Mouse (Mus musculus) left cerebral cortex, adult 2 months (tissue): ENCODE data around the gene Ptpn11. TPM values are rescaled to one million over a fixed set of nuclear protein-coding genes. Genes with fewer than 3 reads are reported as not detected.
A peak's percentile ranks its signal among the peaks of the same experiment; 100 is the strongest.

Source experiments
- DNase-seq, 2 experiments: peaks; one replicate each; pipeline ENCODE4 v3.0.0; 2021 to 2022; ENCODE audit warnings: low spot score in 2 of 2, mixed read lengths in 1 of 2; ENCODE audit errors: extremely low spot score in 1 of 2
- H3K27ac ChIP-seq: fragments of 200-600 bp; 2 replicates; pipeline ENCODE4 v1.8.1; 2022
- H3K4me3 ChIP-seq: fragments of 200-600 bp; 2 replicates; pipeline ENCODE4 v1.8.1; 2022
- CTCF ChIP-seq: fragments of 200-600 bp; IDR thresholded peaks from 2 replicates; pipeline ENCODE4 v1.8.1; 2022; ENCODE audit warnings: antibody characterized with exemption, mild to moderate bottlenecking, moderate library complexity
- intact Hi-C: fragments of 180-260 bp; cut with DNase I; formaldehyde crosslinking; loops from one replicate; pipeline ENCODE4 v1.15.1; 2025
- total RNA-seq, 2 experiments: library from RNA; stranded (reverse); gene quantifications; 2 replicates each; pipeline ENCODE4 v1.2.3; 2021

Gene Ptpn11
- total RNA-seq, 2 experiments from 2014 or later, result 95.4 to 96.8 TPM

DNA sequence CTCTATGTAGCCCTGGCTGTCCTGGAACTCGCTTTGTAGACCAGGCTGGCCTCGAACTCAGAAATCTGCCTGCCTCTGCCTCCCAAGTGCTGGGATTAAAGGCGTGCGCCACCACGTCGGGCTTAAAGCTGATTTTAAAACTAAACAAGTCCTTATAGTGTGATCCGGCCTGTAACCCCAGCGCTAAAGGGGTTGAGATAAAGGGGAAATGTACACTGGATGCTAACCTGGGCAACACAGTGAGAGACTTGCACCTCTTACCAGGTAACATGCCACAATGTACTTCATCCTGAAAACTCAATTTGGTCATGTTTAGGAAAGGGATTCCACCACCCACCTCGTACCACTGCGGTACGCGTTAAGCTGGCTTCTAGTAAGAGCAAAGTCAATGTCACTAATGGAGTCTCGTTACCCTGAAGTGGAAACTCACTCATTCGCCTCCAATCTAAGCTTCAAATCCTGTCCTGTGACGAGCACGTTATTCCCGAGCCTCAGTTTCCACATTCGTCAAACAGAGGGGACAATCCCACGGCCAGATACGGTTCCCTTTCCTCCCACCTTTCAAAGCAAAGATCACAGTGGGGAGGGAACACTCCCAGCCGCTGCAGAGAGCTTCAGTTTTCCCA, 874 bp downstream of the Ptpn11 start:
- intact Hi-C loops, result no loop called here
- DNase-seq, result no peak
- Histone ChIP-seq H3K4me3 (peak overlapping the region; percentile 85), H3K27ac (peak overlapping the region; percentile 88)
- no peak for TF ChIP-seq CTCF

DNA sequence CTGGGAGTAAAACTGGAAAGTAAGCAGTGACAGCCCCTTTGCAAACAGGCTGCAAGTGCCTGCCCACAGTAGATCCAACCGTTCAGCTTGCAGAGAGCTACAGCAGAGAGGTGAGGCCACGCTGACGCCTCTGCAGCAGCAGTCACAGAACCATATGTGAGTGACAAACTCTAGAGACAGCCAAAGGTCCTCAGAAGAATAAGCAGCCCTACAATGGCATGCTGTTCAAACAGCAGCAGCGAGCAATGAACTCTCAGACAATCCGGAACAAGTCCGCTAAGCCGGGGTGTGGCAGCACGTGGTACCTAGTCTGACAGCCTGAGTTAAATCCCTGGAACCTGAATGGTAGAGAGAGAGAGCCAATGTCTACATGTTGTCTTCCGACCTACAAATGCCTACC, 2.0 kb downstream of the Ptpn11 start:
- intact Hi-C loops, result no loop called here
- TF ChIP-seq CTCF, result no peak
- no peak for DNase-seq
- Histone ChIP-seq H3K4me3 (0 out of 2 replicates have a peak overlapping the region, but pooled peaks have one; percentile 21), H3K27ac (peak overlapping the region; percentile 67)

DNA sequence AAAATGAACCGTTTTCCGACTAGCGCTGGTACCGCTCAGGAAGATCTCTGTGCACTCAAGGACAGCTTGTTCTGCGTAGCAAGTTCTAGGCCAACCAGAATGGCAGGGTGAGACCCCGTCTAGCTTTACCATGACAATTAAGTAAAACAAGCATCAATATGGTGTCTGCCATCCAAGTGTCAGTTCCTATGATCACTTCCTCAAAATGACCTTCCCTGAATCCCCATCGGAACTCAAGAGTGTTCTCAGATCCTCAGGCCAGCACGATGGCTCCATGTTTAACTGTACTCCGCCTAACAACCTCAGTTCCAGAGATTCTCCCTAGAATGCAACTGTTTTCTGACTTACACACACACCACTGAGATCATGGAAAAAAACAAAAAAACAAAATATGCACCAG, 2.9 kb downstream of the Ptpn11 start:
- intact Hi-C loops, result no loop called here
- Histone ChIP-seq H3K4me3 (no peak overlapping the region; the same call in 1 of the 2 replicates), H3K27ac (peak overlapping the region; percentile 80)
- DNase-seq, result no peak
- no peak for TF ChIP-seq CTCF

DNA sequence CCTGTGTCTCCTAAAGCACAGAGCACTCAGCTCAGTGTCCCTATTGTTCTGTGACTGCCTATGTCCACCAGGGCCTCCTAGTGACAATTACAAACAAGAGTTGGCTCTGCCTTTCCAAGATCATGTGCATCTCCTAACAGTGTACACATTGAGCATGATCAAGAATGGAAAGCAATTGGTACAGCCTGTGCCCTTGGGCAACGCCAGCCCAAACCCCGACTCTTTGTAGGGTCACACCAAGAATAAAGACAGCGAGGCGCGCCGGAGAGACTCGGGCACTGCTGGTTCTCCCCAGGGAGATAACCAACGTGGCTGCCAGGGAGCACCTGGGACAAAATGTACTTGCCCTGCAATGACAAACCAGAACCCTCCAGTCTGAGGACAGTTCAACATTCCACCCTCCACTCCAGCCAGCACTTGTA, 3.6 kb downstream of the Ptpn11 start:
- Histone ChIP-seq H3K4me3 (no peak overlapping the region), H3K27ac (peak overlapping the region; percentile 80)
- no peak; the same call in 1 of the 2 replicates for TF ChIP-seq CTCF
- intact Hi-C loops, result no loop called here
- no peak for DNase-seq

DNA sequence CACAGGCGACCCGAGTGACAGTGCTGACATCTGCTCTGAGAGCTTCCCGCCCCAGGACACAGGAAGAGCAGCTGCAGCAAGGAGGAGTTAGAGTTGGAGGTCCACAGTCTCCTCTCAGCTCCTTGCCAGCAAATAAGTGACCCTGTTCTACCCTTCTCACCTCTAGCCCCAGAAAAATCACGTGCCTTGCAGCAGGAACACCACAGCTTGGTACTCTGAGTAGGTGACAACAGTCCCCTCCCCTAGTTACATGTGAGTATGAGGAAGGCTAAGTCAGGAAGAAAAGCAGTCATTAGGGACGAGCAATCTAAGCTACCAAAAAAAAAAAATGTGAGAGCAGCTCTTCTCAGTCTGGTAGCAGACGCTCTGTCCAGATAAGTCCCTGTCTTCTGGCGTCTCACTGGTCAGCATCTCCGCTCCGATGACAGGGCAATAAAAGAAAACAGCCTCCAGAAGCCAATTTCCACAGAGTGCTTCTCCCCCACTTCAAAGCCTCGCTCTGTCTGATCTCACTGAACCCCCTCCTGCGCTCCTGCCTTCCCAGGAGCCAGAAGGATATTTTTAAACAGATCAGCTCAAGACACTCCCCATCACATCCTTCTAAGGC, 6.1 kb downstream of the Ptpn11 start:
- Histone ChIP-seq H3K27ac (peak overlapping the region; percentile 71), H3K4me3 (0 out of 2 replicates have a peak overlapping the region, but pooled peaks have one; percentile 16)
- intact Hi-C loops, result no loop called here
- no peak for DNase-seq
- TF ChIP-seq CTCF, result no peak

DNA sequence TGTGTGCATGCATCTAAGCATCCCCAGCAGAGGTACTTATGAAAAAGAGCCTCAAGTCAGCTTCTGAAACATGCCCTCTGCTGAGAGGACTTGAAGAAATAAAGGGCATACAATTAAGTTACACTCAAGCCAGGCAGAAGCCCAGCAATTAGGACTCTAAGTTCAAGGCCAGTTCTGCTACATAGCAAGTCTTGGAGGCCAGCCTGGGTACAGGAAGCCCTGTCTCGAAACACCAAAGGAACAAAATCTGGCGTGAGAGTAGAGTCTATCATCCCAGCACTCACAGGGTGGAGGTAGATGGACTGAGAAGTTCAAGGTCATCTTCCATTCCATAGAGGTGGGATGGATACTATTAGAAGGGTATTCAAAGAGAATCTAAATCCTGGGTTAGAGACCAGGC, 6.8 kb downstream of the Ptpn11 start:
- intact Hi-C loops, result no loop called here
- no peak for TF ChIP-seq CTCF
- no peak overlapping the region for H3K4me3 ChIP-seq
- no peak for DNase-seq
- H3K27ac ChIP-seq, result peak overlapping the region; percentile 71

DNA sequence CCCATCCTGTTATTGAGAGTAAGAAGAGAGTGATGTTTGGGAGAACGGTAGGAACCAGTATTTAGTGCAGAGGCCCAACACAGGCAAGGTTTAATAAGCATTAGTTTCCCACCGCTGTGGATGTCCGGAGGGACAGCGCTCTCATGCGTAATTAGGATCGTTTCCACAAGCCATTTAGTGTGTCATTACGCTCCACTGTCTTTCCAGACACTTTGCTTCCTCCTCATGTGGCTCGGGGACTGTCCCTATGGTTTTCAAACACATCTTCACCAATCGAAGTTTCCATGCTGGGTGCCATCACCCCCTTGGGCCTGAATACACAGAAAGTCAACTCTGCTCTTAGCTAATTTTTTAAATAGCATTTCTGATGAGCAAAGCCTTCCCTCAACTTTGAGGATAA, 7.9 kb downstream of the Ptpn11 start:
- no peak for TF ChIP-seq CTCF
- H3K27ac ChIP-seq, result no peak overlapping the region
- intact Hi-C loops, result no loop called here
- H3K4me3 ChIP-seq, result no peak overlapping the region
- DNase-seq, result no peak

DNA sequence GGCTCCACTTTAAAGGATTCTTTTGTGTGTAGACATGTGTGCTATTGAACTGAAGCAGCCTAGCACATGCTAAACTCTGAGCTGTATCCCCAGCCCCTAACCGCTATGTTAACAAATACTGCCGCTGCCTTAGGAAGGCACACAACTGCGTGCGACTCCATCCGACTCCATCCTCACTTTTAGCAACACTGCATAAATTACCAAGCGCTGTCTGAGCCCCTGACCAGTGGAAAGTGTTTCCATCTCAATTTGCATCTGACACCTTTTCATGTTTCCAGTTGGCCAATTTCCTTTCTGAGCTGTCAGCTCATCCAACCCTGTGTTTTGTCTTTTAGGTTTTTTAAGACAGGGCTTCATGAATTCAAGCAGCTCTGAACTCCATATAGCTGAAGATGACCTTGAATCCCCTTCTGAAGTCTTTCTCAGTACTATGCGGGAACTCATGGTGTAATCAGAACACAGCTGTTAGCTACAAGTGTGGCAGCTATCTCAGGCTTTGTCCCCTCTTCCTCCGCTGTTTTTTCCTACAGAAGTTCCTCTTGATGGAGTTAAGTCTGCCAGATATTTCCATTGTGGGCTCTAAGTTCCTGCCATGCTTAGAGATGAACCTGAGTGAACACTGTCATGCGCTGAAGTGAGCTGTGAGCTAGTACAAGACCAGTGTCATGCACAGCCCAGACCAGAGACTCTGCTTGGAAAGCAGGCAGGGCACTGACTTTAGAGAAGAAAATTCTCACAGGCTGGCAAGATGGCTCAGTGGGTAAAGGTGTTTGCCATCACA, 11.9 kb downstream of the Ptpn11 start:
- no peak; the same call in 1 of the 2 replicates for TF ChIP-seq CTCF
- no peak for DNase-seq
- H3K4me3 ChIP-seq, result no peak overlapping the region
- intact Hi-C loops, result loop anchor here (10.0 kb wide), 2 partner anchors 344 to 374 kb away; no protein-coding TSS in a partner anchor
- H3K27ac ChIP-seq, result peak overlapping the region; percentile 19; the same call in 1 of the 2 replicates

DNA sequence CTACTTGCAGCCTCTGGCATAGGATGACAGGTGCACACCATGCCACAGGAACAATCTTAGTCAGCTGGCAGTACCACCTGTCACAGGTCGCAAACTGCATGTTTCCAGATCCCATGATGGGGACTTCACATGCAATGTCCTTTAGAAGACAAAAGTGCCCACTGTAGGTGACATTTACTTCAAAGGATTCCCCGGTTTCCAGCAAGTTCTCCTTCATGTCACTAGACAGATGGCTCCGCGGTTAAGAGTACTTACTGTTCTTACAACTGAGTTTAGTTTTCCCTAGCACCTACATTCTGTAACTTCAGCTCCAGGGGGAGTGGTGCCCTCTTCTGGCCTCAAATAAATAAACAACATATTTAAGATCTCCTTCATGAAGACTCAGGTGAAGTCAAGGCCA, 18.4 kb downstream of the Ptpn11 start:
- DNase-seq, result no peak
- intact Hi-C loops, result loop anchor here (2.0 to 10.0 kb wide), 3 partner anchors 218 to 368 kb away; no protein-coding TSS in a partner anchor
- H3K4me3 ChIP-seq, result no peak overlapping the region
- peak; percentile 60 for TF ChIP-seq CTCF
- H3K27ac ChIP-seq, result peak overlapping the region; percentile 10

DNA sequence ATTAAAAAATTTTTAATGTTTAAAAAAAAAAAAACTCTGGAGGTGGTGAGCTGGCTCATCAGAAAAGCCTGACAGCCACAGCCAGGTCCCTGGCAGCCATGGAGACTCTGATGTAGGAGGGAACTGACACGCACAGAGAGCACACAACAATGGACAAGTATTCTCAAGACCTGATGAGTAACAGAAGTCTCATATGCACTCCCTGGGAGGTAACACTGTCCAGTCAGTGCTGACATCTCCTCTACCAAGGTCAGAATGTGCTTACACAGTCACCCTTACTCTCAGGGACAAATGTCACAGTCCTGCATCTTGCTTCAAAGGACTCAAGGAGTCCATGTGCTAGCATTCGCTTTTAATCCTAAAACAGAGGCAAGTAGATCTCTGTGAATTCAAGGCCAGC, 21.6 kb downstream of the Ptpn11 start:
- intact Hi-C loops, result no loop called here
- no peak for DNase-seq
- Histone ChIP-seq H3K27ac (no peak overlapping the region), H3K4me3 (no peak overlapping the region)
- no peak for TF ChIP-seq CTCF

DNA sequence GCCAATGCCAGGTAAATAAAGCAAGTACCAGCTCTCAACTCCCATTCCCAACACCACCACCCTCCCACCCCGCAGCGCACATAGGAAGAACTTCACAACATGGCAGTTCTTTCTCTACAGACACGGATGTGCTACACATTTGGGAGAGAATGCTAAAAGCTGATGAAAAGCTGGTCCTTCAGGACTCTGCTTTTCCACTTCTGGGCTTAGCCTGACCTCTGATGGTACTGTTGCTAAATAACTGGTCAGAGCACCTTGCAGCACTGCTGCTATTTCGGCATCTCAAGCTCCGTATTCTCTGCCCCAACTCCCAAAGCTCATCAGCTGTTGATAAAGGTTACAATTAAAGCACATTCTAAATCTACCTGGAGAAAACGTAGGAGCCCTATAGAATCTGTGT, 24.3 kb downstream of the Ptpn11 start:
- no peak; the same call in 1 of the 2 replicates for TF ChIP-seq CTCF
- intact Hi-C loops, result no loop called here
- DNase-seq, result no peak
- Histone ChIP-seq H3K4me3 (no peak overlapping the region), H3K27ac (no peak overlapping the region)

DNA sequence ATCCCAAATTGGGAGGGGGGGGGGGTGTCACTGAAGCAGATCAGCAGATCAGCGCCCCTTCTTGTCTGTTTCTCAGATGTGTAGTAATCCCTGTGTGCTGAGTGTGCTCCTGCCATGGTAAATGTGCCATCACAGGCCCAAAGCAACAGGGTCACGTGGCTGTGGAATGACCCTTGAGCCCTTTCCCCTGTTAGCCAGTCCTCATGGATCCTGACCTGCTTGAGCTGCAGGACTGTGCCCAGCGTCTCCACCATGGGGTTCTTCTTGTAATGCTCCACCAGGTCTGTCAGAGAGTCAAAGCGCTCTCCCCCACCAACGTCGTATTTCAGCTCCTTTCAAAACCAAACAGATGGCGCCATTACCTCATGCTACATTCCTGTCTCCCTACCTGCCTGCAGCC, 28.3 kb downstream of the Ptpn11 start:
- Histone ChIP-seq H3K27ac (no peak overlapping the region), H3K4me3 (no peak overlapping the region)
- no peak for TF ChIP-seq CTCF
- DNase-seq, result no peak
- intact Hi-C loops, result no loop called here
